Mouse (Mus musculus): ENCODE results near the gene Dnajc28.

DNA sequence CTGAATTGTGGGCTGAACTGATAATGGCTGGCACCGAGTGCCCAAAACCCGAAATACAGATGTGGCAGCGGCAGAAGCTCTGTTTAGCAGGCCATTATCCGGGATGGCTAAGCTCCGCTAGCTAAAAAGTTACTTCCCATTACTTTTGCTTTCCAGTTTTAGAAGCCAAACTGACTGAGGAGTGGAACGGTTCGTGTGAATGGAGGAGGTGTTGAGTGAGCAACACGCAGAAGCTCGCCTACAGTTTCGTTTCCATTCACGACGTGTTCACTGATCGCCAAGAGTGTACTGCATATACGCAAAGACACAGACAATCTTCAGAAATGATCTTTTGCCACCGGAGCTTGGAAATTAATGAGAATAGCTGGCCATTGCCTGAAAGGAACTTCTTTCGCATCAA is 43.5 kb upstream of the Dnajc28 start:
- TF ChIP-seq CTCF (IDR thresholded peaks at IDR 0.05; ENCODE audit: low read depth, low read length) (no peak), POLR2A (IDR thresholded peaks at IDR 0.05; ENCODE audit: extremely low read depth, insufficient read depth, low read length) (no peak)

All from liver, adult 2 months (tissue).